Mouse (Mus musculus) midbrain, embryonic 12.5 days (tissue): ENCODE data around the gene Slc29a1. TPM values are rescaled to one million over a fixed set of nuclear protein-coding genes. Genes with fewer than 3 reads are reported as not detected.

Experiments
- ATAC-seq: fragments of 200-750 bp; cut with Nextera tagmentation; 2 replicates; pipeline ENCODE4 v1.8.0; 2017; ENCODE audit warnings: low read depth, moderate TSS enrichment, moderate library complexity; ENCODE audit not compliant: low FRiP score
- H3K27ac ChIP-seq: fragments of 300-500 bp; sonication (generic); replicated peaks from 2 replicates; pipeline ENCODE4 v1.5.1; 2016; ENCODE audit warnings: mild to moderate bottlenecking
- H3K27me3 ChIP-seq: fragments of 300-500 bp; sonication (generic); 2 replicates; pipeline ENCODE4 v1.6.1; 2016; ENCODE audit warnings: mild to moderate bottlenecking
- H3K36me3 ChIP-seq: fragments of 300-500 bp; sonication (generic); 2 replicates; pipeline ENCODE4 v1.6.1; 2016
- H3K4me1 ChIP-seq: fragments of 300-500 bp; sonication (generic); 2 replicates; pipeline ENCODE4 v1.6.1; 2016
- H3K4me2 ChIP-seq: fragments of 300-500 bp; sonication (generic); replicated peaks from 2 replicates; pipeline ENCODE4 v1.6.1; 2016; ENCODE audit warnings: mild to moderate bottlenecking, moderate library complexity
- H3K4me3 ChIP-seq: fragments of 300-500 bp; sonication (generic); 2 replicates; pipeline ENCODE4 v1.5.1; 2016; ENCODE audit warnings: mild to moderate bottlenecking
- H3K9ac ChIP-seq: fragments of 300-500 bp; sonication (generic); replicated peaks from 2 replicates; pipeline ENCODE4 v1.6.1; 2016; ENCODE audit warnings: mild to moderate bottlenecking, moderate library complexity
- H3K9me3 ChIP-seq: fragments of 300-500 bp; sonication (generic); 2 replicates; pipeline ENCODE4 v1.6.1; 2016; ENCODE audit warnings: mild to moderate bottlenecking
- WGBS: fragments of 180-500 bp; shearing (Covaris S2); methylation state at CpG from one replicate; pipeline ENCODE4 v1.1.7; 2016; 5-methylcytosine and 5-hydroxymethylcytosine counted together
- polyA plus RNA-seq: library from polyadenylated mRNA; unstranded; fragments of >200 nt; fragmentation: Nextera tagmentation; extraction: Ambion mirVana; gene quantifications from 2 replicates; pipeline ENCODE4 v1.2.1, GENCODE M21; 2016

The Slc29a1 gene
- polyA plus RNA-seq, 1 experiment from 2014 or later: 40.1 TPM

DNA sequence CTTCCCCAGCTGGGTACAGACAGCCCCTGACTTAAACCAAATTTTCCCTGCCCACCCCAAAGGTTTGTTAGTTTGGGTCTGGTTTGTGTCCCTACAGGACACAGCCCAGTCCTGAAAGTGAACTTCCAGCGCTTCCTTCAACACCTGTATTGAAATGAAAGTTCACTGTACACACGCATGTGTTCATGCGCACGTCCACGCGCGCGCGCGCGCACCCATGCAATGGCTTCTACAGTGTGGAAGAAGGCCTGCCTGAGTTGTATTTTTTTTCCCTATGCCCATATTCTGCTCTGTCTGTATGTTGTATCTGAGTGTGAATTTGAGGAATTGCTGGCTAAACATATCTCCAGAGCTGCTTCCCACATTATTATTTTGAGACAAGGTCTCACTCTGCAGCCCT lies 34.3 kb downstream of the Slc29a1 start:
- ATAC-seq: no peak
- H3K9me3 ChIP-seq: no peaks in the 10 kb centered on the region
- 0 out of 2 replicates have a peak overlapping the region, but pooled peaks have one; percentile 85 for H3K27ac ChIP-seq
- no peaks in the 10 kb centered on the region for H3K27me3 ChIP-seq
- peak overlapping the region; percentile 97 for H3K4me2 ChIP-seq
- WGBS: 95% methylated on average over 11 of the region's 11 CpGs
- H3K36me3 ChIP-seq: peaks cover 46% of the 10 kb centered on the region
- peak overlapping the region; percentile 73 for H3K4me3 ChIP-seq
- H3K4me1 ChIP-seq: peaks cover 28% of the 10 kb centered on the region
- peak overlapping the region; percentile 85 for H3K9ac ChIP-seq

DNA sequence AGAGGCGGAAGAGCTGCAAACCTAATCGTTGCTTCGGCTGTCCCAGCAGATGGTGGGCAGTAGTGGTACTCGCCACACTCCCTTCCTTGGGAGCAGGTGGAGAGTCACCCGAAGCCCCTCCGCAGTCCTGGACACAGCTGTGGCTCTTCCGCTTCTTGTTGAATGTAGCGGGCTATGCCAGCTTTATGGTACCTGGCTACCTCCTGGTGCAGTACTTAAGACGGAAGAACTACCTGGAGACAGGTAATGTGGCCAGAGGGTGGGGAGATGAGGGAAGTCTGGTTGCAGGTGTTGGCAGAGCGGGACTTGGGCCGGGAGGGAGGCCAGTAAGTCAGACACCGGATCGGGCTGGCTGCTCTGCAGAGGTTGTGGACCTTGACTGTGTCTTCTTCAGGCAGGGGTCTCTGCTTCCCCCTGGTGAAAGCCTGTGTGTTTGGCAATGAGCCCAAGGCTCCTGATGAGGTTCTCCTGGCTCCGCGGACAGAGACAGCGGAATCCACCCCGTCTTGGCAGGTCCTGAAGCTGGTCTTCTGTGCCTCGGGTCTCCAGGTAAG lies 34.8 kb downstream of the Slc29a1 start:
- peak; percentile 0; the same call in 1 of the 2 replicates for ATAC-seq

DNA sequence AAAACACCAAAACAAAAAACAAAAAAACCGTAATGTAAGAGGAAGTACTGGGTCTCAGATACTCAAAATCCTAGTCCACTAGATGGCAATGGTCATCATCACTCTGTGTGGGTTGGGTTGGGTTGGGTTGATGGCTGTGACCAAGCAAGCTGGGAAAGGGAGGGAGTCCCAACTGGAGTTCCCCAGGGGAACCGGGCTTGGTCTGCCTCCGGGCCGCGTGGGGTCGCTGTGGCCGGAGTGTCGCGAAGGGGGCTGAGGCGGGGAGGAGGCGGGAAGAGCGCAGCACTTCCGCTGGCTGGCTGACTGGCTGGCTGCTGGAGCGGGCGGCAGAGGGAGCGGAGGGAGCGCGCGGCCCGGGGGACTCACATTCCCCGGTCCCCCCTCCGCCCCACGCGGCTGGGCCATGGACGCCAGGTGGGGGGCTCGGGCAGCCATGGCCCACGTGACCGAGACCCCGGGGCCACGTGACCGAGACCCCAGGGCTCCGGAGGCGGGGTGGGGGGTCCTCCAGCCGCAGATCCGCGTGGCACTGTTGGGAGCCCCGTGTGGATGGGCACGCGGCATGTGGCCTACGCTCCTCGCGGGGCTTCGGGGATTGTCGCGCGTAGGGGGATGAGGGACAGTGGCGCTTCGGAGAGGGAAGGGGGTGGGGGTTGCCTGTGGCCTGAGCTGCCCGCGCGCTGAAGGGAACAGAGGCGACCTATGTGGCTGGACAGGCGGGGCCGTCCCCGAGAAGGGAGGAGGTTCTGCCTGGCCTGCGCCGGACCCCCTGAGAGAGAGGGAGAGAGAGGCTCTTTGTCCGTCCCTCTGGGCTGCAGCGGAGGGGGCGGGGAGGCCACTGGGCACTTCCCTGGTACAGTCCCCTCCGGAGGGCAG lies 35.5 kb downstream of the Slc29a1 start, which contains the start of gene Slc35b2:
Gene Slc35b2, plus strand, starts transcription at position 220 of the 876 bp plus-strand sequence.
- H3K36me3 ChIP-seq: peaks cover 34% of the 10 kb centered on the region
- H3K27me3 ChIP-seq: 0 out of 2 replicates have a peak, but pooled peaks cover 1% of the 10 kb centered on the region
- H3K4me3 ChIP-seq: peak within 1 kb of the TSS; percentile 73
- peak within 1 kb of the TSS; percentile 97 for H3K4me2 ChIP-seq
- 1% methylated on average over 48 of the region's 61 CpGs for WGBS
- no peaks in the 10 kb centered on the region for H3K9me3 ChIP-seq
- peak within 1 kb of the TSS; percentile 85 for H3K9ac ChIP-seq
- H3K27ac ChIP-seq: peak within 1 kb of the TSS; percentile 85
- peak; percentile 87 for ATAC-seq
- H3K4me1 ChIP-seq: peaks cover 26% of the 10 kb centered on the region

More for the DNA sequence above, 34.8 kb downstream of the Slc29a1 start:
- Histone ChIP-seq H3K36me3 (peaks cover 41% of the 10 kb centered on the region), H3K9me3 (no peaks in the 10 kb centered on the region), H3K27ac (peak overlapping the region; percentile 85), H3K27me3 (no peaks in the 10 kb centered on the region), H3K4me2 (peak overlapping the region; percentile 97), H3K4me1 (peaks cover 28% of the 10 kb centered on the region), H3K4me3 (peak overlapping the region; percentile 73), H3K9ac (peak overlapping the region; percentile 85)
- 13% methylated on average over 18 of the region's 18 CpGs for WGBS

DNA sequence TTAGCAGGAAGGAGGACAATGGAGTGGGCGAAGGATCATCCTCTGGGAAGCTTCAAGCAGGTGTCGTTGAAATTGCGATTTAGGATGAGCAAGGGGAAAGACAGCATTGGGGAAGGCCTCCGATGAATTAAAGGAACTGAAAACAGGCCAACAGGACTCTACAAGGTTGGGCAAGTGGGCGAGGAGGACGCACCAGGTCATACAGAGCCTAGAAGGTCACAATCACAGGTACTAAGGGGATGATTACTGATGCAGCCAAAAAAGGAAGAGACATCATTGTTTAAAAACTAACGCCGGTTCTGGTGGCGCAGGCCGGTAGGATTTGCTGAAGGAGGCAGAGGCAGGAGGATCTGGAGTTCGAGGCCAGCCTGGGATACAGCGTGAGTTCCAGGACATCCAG lies 36.2 kb downstream of the Slc29a1 start:
- Histone ChIP-seq H3K9ac (no peak overlapping the region), H3K4me1 (peaks cover 20% of the 10 kb centered on the region), H3K4me3 (peak overlapping the region; percentile 73; the same call in 1 of the 2 replicates), H3K27ac (no peak overlapping the region), H3K36me3 (peaks cover 27% of the 10 kb centered on the region), H3K9me3 (no peaks in the 10 kb centered on the region), H3K4me2 (peak overlapping the region; percentile 97), H3K27me3 (0 out of 2 replicates have a peak, but pooled peaks cover 8% of the 10 kb centered on the region)
- 81% methylated on average over 12 of the region's 12 CpGs for WGBS
- ATAC-seq: no peak

DNA sequence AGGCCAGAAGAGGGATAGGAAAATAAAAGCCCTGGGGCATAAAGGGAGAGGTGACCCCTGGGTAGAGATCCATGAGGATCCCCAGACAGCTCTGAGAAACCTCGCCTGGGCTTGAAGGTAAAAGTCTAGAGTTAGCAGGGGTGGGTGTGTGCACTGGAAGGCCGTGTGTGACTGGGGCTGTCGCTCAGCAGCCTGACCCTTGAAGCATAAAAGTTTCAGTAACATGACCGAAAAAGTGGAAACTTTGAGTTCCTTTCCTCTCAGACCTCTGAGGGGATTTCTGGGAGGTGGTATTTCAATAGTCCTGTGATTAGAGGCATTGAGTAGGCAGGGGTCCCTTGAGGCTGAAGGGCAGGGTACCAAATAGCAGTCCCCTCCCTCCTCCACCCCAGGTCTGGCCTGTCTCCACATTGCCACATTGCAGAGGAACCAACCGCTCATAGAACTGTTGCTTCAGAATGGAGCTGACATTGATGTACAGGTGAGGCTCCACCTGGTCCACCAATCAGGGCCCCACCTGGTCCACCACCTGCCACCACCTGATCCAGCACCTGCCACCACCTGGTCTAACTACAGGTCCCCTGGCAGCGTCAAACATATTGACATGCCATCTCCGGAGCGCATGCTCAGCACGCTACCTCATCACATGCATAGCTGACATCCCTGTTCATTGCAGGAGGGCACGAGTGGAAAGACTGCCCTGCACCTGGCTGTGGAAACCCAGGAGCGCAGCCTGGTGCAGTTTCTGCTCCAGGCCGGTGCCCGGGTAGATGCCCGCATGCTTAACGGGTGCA lies 39.5 kb downstream of the Slc29a1 start:
- no peaks in the 10 kb centered on the region for H3K36me3 ChIP-seq
- H3K9me3 ChIP-seq: no peaks in the 10 kb centered on the region
- no peak overlapping the region for H3K9ac ChIP-seq
- WGBS: 87% methylated on average over 15 of the region's 15 CpGs
- H3K4me3 ChIP-seq: no peak overlapping the region
- no peak overlapping the region for H3K4me2 ChIP-seq
- no peak overlapping the region for H3K27ac ChIP-seq
- H3K27me3 ChIP-seq: peaks cover 26% of the 10 kb centered on the region
- ATAC-seq: no peak
- peaks cover 30% of the 10 kb centered on the region for H3K4me1 ChIP-seq

DNA sequence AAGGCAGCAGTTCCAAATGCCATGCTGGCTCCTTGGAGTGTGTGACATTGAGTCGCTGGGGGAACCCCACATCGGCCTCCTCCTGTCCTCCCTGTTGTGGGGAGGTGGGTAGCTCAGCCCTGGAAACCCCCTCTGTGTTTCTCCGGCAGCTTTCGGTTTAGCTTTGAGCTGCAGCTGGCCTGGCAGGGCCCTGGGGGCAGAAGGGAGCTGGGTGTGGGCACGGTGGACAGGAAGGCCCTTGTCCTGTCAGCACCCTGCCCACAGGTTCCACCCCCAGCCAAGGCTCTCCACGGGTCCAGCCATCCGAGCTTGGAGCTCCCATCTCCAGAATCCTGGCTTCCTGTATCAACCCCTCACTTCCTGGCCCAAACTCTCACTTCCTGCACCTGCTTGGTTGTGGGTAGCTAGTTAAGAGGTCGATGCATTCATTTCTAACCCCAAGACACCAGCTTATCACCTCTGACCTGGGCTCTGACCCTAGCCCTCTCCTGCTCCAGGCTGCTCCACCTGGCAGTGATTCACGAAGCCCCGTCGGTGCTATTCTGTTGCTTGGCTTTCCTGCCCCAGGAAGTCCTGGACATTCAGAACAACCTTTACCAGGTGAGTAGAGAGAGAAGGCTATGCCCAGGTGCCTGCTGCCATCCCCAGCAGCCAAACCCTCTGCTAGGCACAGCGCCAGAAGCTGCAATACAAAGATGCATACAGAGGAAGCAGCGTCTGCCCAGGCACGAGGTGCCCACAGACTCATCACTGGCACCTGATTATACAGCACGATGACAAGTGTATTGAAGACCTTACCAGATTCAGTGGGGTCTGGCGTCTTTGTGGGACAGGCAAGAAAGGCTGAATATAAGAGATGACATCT lies 41.2 kb downstream of the Slc29a1 start:
- no peaks in the 10 kb centered on the region for H3K9me3 ChIP-seq
- H3K36me3 ChIP-seq: no peaks in the 10 kb centered on the region
- peaks cover 35% of the 10 kb centered on the region for H3K27me3 ChIP-seq
- no peak overlapping the region for H3K4me3 ChIP-seq
- WGBS: 74% methylated on average over 16 of the region's 16 CpGs
- H3K9ac ChIP-seq: no peak overlapping the region; the same call in 1 of the 2 replicates
- ATAC-seq: no peak
- no peak overlapping the region for H3K4me2 ChIP-seq
- no peak overlapping the region for H3K27ac ChIP-seq
- peaks cover 22% of the 10 kb centered on the region for H3K4me1 ChIP-seq

DNA sequence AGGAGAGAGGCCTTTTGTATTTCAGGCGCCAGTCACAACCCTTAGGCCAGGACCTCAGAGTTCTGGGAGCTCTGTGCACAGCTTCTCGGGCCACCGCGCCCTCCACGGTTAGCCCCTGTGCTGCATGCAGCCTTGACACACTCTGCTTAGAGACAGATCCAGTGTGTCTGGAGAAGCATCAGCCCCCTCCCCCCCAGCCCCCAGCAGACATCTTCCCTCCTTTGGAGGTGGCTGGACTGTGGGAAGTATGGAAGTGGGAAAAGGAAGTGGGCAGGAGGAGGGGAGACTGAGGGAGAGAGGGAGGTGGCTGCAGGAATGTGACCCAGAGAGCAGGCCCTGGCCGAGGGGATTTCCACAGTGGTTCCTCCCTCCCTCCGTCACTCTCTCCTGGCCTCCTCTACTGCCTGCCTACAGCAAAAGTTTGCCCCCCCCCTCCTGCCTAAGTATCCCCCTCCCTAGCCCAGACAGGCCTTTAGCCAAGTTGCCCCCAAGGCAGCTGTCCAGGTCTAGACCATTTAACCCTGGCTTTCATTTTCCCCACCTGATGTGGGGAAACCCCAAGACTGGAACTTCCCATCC lies 42.1 kb downstream of the Slc29a1 start:
- Histone ChIP-seq H3K4me2 (no peak overlapping the region; the same call in 1 of the 2 replicates), H3K9me3 (no peaks in the 10 kb centered on the region), H3K27ac (no peak overlapping the region), H3K9ac (peak overlapping the region; percentile 31), H3K4me3 (no peak overlapping the region), H3K36me3 (no peaks in the 10 kb centered on the region), H3K27me3 (peaks cover 41% of the 10 kb centered on the region), H3K4me1 (peaks cover 22% of the 10 kb centered on the region)
- no peak for ATAC-seq
- 65% methylated on average over 7 of the region's 7 CpGs for WGBS

DNA sequence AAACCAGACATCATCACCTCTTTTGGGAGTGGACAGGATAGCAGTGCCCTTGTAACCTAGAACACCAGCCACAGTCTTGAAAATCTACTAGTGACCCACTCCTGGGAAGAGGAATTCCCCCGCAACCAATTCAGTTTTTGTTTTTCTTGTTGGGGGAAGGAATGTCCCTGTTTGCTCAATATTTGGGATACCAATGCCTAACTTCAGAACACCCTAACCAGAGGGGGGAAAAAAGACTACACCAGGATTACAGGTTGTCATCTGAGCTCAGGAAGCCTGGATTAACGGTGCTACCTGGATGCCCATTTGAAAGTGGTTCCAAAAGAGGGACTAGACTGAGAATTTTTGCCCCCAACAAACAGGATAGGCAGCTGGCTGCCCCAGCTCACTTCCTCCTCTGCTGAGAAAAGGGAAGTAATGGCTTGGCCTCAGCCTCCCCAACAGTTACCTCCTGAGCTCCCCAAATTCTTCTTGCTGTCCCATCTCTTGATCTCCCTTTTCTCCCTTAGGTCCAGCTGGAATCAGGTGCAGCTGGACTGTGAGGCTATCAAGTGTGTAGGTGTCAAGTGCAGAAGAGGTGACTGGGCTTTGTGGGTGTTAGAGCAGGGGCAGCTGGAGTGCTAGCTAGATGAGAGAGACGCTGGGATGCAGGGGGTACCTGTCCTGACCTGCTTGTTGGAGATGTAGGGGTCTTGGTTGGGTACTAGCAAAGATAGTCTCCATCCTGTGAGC lies 42.7 kb downstream of the Slc29a1 start:
- 63% methylated on average over 3 of the region's 3 CpGs for WGBS

DNA sequence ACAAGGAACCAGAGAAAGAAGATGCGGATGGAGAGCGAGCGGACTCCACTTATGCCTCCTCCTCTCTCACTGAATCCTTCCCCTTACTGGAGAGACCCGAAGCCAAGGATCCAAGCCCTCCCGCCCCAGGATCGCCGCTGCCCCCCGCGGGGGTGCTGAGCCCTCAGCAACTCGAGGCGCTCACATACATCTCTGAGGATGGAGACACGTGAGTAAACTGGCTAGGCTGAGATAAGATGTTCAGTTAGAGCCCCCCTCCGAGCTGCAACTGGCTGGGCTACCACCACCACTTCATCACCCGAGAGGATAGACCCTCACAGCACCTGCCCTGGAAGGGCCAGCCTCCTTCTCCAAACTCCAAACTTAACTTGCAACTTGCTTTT lies 43.3 kb downstream of the Slc29a1 start:
- H3K36me3 ChIP-seq: no peaks in the 10 kb centered on the region
- 1% methylated on average over 14 of the region's 14 CpGs for WGBS
- H3K27ac ChIP-seq: no peak overlapping the region
- H3K4me2 ChIP-seq: peak overlapping the region; percentile 95
- peaks cover 46% of the 10 kb centered on the region for H3K27me3 ChIP-seq
- H3K9ac ChIP-seq: peak overlapping the region; percentile 73
- H3K4me3 ChIP-seq: peak overlapping the region; percentile 57
- ATAC-seq: no peak
- H3K4me1 ChIP-seq: peaks cover 33% of the 10 kb centered on the region
- H3K9me3 ChIP-seq: no peaks in the 10 kb centered on the region

More for the DNA sequence above, 42.7 kb downstream of the Slc29a1 start:
- H3K4me1 ChIP-seq: peaks cover 27% of the 10 kb centered on the region
- H3K9ac ChIP-seq: peak overlapping the region; percentile 73
- ATAC-seq: no peak
- peak overlapping the region; percentile 57 for H3K4me3 ChIP-seq
- peaks cover 41% of the 10 kb centered on the region for H3K27me3 ChIP-seq
- no peaks in the 10 kb centered on the region for H3K36me3 ChIP-seq
- H3K9me3 ChIP-seq: no peaks in the 10 kb centered on the region
- peak overlapping the region; percentile 95 for H3K4me2 ChIP-seq
- H3K27ac ChIP-seq: no peak overlapping the region

DNA sequence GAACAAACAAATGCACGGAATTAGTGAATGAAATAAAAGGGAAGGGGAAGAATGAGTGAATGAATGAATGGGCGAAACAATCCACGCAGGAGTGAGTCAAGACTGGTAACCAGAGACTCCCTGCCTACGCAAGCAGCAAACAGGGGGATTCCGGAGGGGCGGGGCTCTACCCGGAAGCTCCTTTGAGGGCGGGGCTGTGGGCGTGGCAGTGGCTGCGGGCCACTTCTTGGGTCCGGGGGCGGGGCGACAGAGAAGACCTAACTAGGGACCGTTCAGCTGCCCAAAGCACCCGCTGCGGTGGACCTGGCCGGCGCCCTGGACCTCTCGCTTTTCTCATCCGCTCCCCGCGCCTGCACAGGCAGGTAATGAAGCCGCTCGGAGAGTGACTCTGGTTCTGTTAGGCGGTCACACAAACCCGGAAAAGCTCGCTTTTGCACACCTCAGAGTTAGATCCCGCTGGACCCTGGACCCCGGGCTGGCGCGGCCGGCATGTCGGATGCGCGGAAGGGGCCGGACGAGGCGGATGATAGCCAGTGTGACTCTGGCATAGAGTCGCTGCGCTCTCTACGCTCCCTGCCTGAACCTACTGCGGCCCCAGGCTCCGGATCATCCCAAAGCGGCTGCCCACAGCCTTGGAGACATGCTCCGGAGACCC lies 43.8 kb downstream of the Slc29a1 start, which contains the start of gene Nfkbie:
Gene Nfkbie, plus strand, starts transcription at position 252 of the 655 bp plus-strand sequence.
- Histone ChIP-seq H3K4me1 (peaks cover 36% of the 10 kb centered on the region), H3K27me3 (peaks cover 49% of the 10 kb centered on the region), H3K9ac (peak within 1 kb of the TSS; percentile 73), H3K9me3 (no peaks in the 10 kb centered on the region), H3K27ac (no peak within 1 kb of the TSS), H3K36me3 (no peaks in the 10 kb centered on the region), H3K4me2 (peak within 1 kb of the TSS; percentile 95), H3K4me3 (peak within 1 kb of the TSS; percentile 57)
- under 1% methylated on average over 45 of the region's 45 CpGs for WGBS
- peak; percentile 76 for ATAC-seq
